Mouse (Mus musculus) 3T3-L1 (cell line): Measurements from ENCODE around the gene Gpr101.

Experiments used
- DNase-seq: peaks from one replicate; pipeline ENCODE4 v3.0.0-alpha.2; 2015; ENCODE audit warnings: low read depth, low spot score

Gpr101 gene

DNA sequence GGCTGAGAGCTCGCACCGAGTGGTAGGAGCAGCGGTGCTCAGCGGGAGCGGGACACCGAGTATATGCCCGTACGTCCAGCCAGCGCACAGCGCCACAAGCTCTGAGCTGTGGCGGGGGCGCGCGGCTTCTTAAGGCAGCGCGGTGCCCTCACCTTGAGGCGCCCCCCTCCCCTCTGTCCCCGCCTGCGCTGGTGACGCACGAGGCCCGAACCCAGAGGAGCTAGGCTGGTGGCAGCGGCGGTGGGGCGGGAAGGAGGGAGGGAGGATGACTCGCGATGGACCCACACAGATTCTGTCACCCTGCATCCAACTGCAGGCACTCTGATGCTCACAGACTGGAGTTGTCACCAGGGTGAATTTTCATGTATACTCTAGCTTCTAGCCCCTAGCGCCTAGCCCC is at the start of gene Gpr101:
TSS of gene Gpr101 (minus strand) at position 124 of the 400 bp plus-strand sequence.
- DNase-seq: no peak

- no peak for DNase-seq
Measured at GRCm38 (mm10) chrX:57521117-57522095, 17.8 kb upstream of the Gpr101 start.

- DNase-seq: no peak
Measured at GRCm38 (mm10) chrX:57506247-57506646, 2.7 kb upstream of the Gpr101 start.
